Mouse (Mus musculus) cortical plate, adult 2 months (tissue): ENCODE results near the gene Wipf1.

Source experiments
- CTCF ChIP-seq: fragments of 200-500 bp; IDR thresholded peaks from 2 replicates; pipeline ENCODE4 v1.5.1; 2011; ENCODE audit warnings: mild to moderate bottlenecking, control low read depth, low read length; ENCODE audit not compliant: insufficient read depth; ENCODE audit errors: extremely low read depth
- POLR2A ChIP-seq: fragments of 200-500 bp; IDR thresholded peaks from 2 replicates; pipeline ENCODE4 v1.6.1; 2011; ENCODE audit warnings: mild to moderate bottlenecking, low read length, control low read depth; ENCODE audit not compliant: insufficient read depth; ENCODE audit errors: extremely low read depth

DNA sequence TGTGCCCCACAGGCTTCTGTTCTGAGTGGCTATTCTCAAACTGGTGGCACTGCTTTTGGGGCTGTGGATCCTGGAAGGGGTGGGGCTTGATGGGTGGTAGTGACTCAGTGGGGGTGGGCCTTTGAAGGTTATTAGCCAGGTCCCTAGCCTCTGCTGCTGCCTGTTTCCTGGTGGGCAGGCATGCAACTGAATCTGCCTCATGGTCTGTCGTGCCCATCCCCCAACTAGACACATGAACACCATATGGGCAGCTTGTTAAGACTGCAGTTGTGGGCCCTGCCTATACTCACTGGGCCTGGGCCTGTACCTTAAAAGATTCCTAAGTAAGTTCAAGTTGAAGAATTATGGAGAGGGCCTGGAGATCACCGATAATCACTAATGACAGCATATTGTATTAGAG, 16.0 kb upstream of the Wipf1 start:
- TF ChIP-seq POLR2A (no peak), CTCF (no peak)
